Comparison of ENCODE assay signal across 28 mouse cellular contexts in the genomic region with DNA sequence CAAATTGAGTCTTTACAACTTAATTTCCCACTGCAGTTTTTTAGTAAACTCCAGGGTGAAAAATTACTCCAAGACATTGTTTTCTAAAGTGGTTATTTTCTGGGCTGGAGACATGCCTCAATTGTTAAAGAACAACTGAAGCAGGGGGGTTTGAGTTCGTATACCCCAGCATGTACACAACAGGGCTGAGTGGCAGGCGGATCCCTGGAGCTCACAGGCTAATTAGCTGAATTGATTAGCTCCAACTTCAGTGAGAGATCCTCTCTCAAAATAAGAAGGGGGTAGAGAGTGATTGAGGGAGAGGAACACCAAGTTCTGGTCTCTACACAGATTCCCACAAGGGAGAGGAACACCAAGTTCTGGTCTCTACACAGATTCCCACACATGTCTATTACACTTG.
DNase-seq lines count a peak whose midpoint lies in the region; ATAC-seq and TF ChIP-seq lines count a peak whose summit lies in the region.
"Had no signal": no experiment of that assay in that cellular context is flagged by ENCODE, and none has a peak within 500 bp of the region (broad histone marks: within the 10 kb centered on the region; RNA-seq: fewer than 3 reads in every experiment).

No protein-coding gene starts in this region.

- H3K4me2 ChIP-seq in forebrain, embryonic 13.5 days: no peak overlapping the region
- no peak overlapping the region for H3K4me2 ChIP-seq in forebrain, postnatal 0 days (ENCODE audit: low read depth)
- no peak overlapping the region for H3K4me2 ChIP-seq in hindbrain, embryonic 11.5 days (replicated peaks; ENCODE audit: low read depth, low read length)
- H3K4me2 ChIP-seq in hindbrain, embryonic 13.5 days: no peak overlapping the region
- H3K4me2 ChIP-seq in midbrain, embryonic 11.5 days: no peak overlapping the region
- H3K4me2 ChIP-seq in midbrain, postnatal 0 days (ENCODE audit: low read depth, low read length, poor library complexity, severe bottlenecking): no peak overlapping the region
- H3K4me2 ChIP-seq: embryonic facial prominence, embryonic 12.5 days; embryonic facial prominence, embryonic 15.5 days; heart, embryonic 13.5 days; hindbrain, embryonic 14.5 days had no signal

- ATAC-seq in forebrain, embryonic 13.5 days: 0 out of 2 replicates have a peak, but pooled peaks have one; percentile 48
- no peak for ATAC-seq in forebrain, postnatal 0 days
- peak; percentile 53; the same call in 1 of the 2 replicates for ATAC-seq in hindbrain, embryonic 11.5 days (ENCODE audit: low FRiP score)
- ATAC-seq in hindbrain, embryonic 13.5 days (ENCODE audit: low FRiP score): no peak
- ATAC-seq in midbrain, embryonic 11.5 days (ENCODE audit: low FRiP score): peak; percentile 22; the same call in 1 of the 2 replicates
- ATAC-seq in midbrain, postnatal 0 days (ENCODE audit: low FRiP score): no peak
- ATAC-seq: intestine, postnatal 0 days; Patski had no signal

- 0 out of 2 replicates have a peak, but pooled peaks cover 5% of the 10 kb centered on the region for H3K4me1 ChIP-seq in forebrain, embryonic 13.5 days
- H3K4me1 ChIP-seq in forebrain, postnatal 0 days (ENCODE audit: insufficient read depth): no peaks in the 10 kb centered on the region
- H3K4me1 ChIP-seq in hindbrain, embryonic 11.5 days (replicated peaks; ENCODE audit: control insufficient read depth, insufficient read depth, low read length): no peaks in the 10 kb centered on the region
- peaks cover 4% of the 10 kb centered on the region; the same call in 1 of the 2 replicates for H3K4me1 ChIP-seq in hindbrain, embryonic 13.5 days (replicated peaks)
- peaks cover 3% of the 10 kb centered on the region for H3K4me1 ChIP-seq in midbrain, embryonic 11.5 days (ENCODE audit: control insufficient read depth, insufficient read depth, low read length)
- H3K4me1 ChIP-seq in midbrain, postnatal 0 days (ENCODE audit: insufficient read depth, low read length): no peaks in the 10 kb centered on the region
- H3K4me1 ChIP-seq: embryonic facial prominence, embryonic 12.5 days; embryonic facial prominence, embryonic 15.5 days had no signal

- no peak for DNase-seq in forebrain, postnatal 0 days
- no peak for DNase-seq in hindbrain, embryonic 11.5 days (ENCODE audit: low spot score)
- no peak for DNase-seq in midbrain, embryonic 11.5 days (ENCODE audit: low spot score, missing footprints)
- no peak for DNase-seq in midbrain, postnatal 0 days (ENCODE audit: low spot score)
- no peak for DNase-seq in left cerebral cortex, postnatal 4 days
- DNase-seq: adrenal gland, postnatal 10 days; adrenal gland, postnatal 36 days; B cell, adult 2 months; cerebellum, adult 11 months; cerebellum, adult 2 months; cerebellum, adult 9-11 months; cerebellum, postnatal 25 days; gastrocnemius, postnatal 10 days; gastrocnemius, postnatal 36 days; heart, adult 2 months; heart, postnatal 14 days; heart, postnatal 4 days had no signal

- H3K9ac ChIP-seq in forebrain, embryonic 13.5 days: no peak overlapping the region
- H3K9ac ChIP-seq in forebrain, postnatal 0 days: no peak overlapping the region
- H3K9ac ChIP-seq in hindbrain, embryonic 11.5 days (ENCODE audit: low read depth, low read length): no peak overlapping the region
- no peak overlapping the region for H3K9ac ChIP-seq in hindbrain, embryonic 13.5 days
- no peak overlapping the region for H3K9ac ChIP-seq in midbrain, embryonic 11.5 days (ENCODE audit: low read length)
- no peak overlapping the region for H3K9ac ChIP-seq in midbrain, postnatal 0 days (replicated peaks; ENCODE audit: low read length, poor library complexity, severe bottlenecking)
- H3K9ac ChIP-seq: embryonic facial prominence, embryonic 12.5 days; embryonic facial prominence, embryonic 15.5 days; heart, embryonic 13.5 days; hindbrain, embryonic 14.5 days had no signal

- 11% methylated on average over 2 of the region's 2 CpGs for WGBS in forebrain, embryonic 13.5 days
- WGBS in forebrain, postnatal 0 days: 28% methylated on average over 2 of the region's 2 CpGs
- 37% methylated on average over 2 of the region's 2 CpGs for WGBS in hindbrain, embryonic 11.5 days
- WGBS in hindbrain, embryonic 13.5 days: 25% methylated on average over 2 of the region's 2 CpGs
- whole genome bisulfite sequencing in midbrain, embryonic 11.5 days: 34% methylated on average over 2 of the region's 2 CpGs
- WGBS in midbrain, postnatal 0 days: 44% methylated on average over 2 of the region's 2 CpGs

- H3K27ac ChIP-seq in forebrain, embryonic 13.5 days: no peak overlapping the region
- H3K27ac ChIP-seq in forebrain, postnatal 0 days (ENCODE audit: low read depth, low read length): no peak overlapping the region
- H3K27ac ChIP-seq in hindbrain, embryonic 11.5 days (ENCODE audit: low read depth, low read length): no peak overlapping the region
- H3K27ac ChIP-seq in hindbrain, embryonic 13.5 days: no peak overlapping the region
- H3K27ac ChIP-seq in midbrain, embryonic 11.5 days (ENCODE audit: low read depth, low read length): no peak overlapping the region
- no peak overlapping the region for H3K27ac ChIP-seq in midbrain, postnatal 0 days (ENCODE audit: low read depth, low read length)
- H3K27ac ChIP-seq: embryonic facial prominence, embryonic 12.5 days; embryonic facial prominence, embryonic 15.5 days; heart, adult 2 months; heart, embryonic 10.5 days; heart, embryonic 13.5 days; hindbrain, embryonic 14.5 days had no signal

- no peaks in the 10 kb centered on the region for H3K27me3 ChIP-seq in forebrain, embryonic 13.5 days
- H3K27me3 ChIP-seq in forebrain, postnatal 0 days (ENCODE audit: insufficient read depth, low read length): no peaks in the 10 kb centered on the region
- H3K27me3 ChIP-seq in hindbrain, embryonic 11.5 days (ENCODE audit: control insufficient read depth, insufficient read depth, low read length): no peaks in the 10 kb centered on the region
- no peaks in the 10 kb centered on the region for H3K27me3 ChIP-seq in hindbrain, embryonic 13.5 days
- no peaks in the 10 kb centered on the region for H3K27me3 ChIP-seq in midbrain, embryonic 11.5 days (ENCODE audit: control insufficient read depth, insufficient read depth, low read length)
- no peaks in the 10 kb centered on the region for H3K27me3 ChIP-seq in midbrain, postnatal 0 days (ENCODE audit: insufficient read depth, low read length)
- H3K27me3 ChIP-seq: CH12.LX; embryonic facial prominence, embryonic 12.5 days; embryonic facial prominence, embryonic 15.5 days; heart, embryonic 13.5 days had no signal

- intact Hi-C loops in left cerebral cortex, postnatal 4 days (cut with DNase I): no loop called here

- TF ChIP-seq CTCF in forebrain, postnatal 0 days (IDR thresholded peaks at IDR 0.05; ENCODE audit: low read depth): no peak
- no peak for TF ChIP-seq CTCF in midbrain, postnatal 0 days (IDR thresholded peaks at IDR 0.05)

- no peaks in the 10 kb centered on the region for H3K36me3 ChIP-seq in forebrain, embryonic 13.5 days (ENCODE audit: poor library complexity, severe bottlenecking)
- no peaks in the 10 kb centered on the region for H3K36me3 ChIP-seq in forebrain, postnatal 0 days (ENCODE audit: insufficient read depth)
- H3K36me3 ChIP-seq in hindbrain, embryonic 11.5 days (ENCODE audit: control insufficient read depth, insufficient read depth, low read length): no peaks in the 10 kb centered on the region
- H3K36me3 ChIP-seq in hindbrain, embryonic 13.5 days: no peaks in the 10 kb centered on the region
- no peaks in the 10 kb centered on the region for H3K36me3 ChIP-seq in midbrain, embryonic 11.5 days (ENCODE audit: control insufficient read depth, insufficient read depth, low read length)
- H3K36me3 ChIP-seq in midbrain, postnatal 0 days (ENCODE audit: insufficient read depth, low read length): no peaks in the 10 kb centered on the region
- H3K36me3 ChIP-seq: embryonic facial prominence, embryonic 12.5 days; embryonic facial prominence, embryonic 15.5 days; G1E; heart, embryonic 10.5 days; heart, embryonic 13.5 days had no signal

- no peak overlapping the region for H3K4me3 ChIP-seq in forebrain, embryonic 13.5 days
- H3K4me3 ChIP-seq in forebrain, postnatal 0 days (ENCODE audit: low read depth, low read length): no peak overlapping the region
- H3K4me3 ChIP-seq in hindbrain, embryonic 11.5 days (ENCODE audit: low read depth, low read length): no peak overlapping the region
- H3K4me3 ChIP-seq in hindbrain, embryonic 13.5 days: no peak overlapping the region
- H3K4me3 ChIP-seq in midbrain, embryonic 11.5 days (ENCODE audit: low read depth, low read length): no peak overlapping the region
- H3K4me3 ChIP-seq in midbrain, postnatal 0 days (ENCODE audit: low read depth, low read length): no peak overlapping the region
- H3K4me3 ChIP-seq: embryonic facial prominence, embryonic 12.5 days; embryonic facial prominence, embryonic 15.5 days; heart, adult 2 months; heart, embryonic 10.5 days; heart, embryonic 13.5 days had no signal

- H3K9me3 ChIP-seq in forebrain, embryonic 13.5 days (replicated peaks): no peaks in the 10 kb centered on the region
- no peaks in the 10 kb centered on the region for H3K9me3 ChIP-seq in forebrain, postnatal 0 days (ENCODE audit: low read length)
- H3K9me3 ChIP-seq in hindbrain, embryonic 11.5 days (ENCODE audit: control insufficient read depth, low read length): no peaks in the 10 kb centered on the region
- no peaks in the 10 kb centered on the region for H3K9me3 ChIP-seq in hindbrain, embryonic 13.5 days
- H3K9me3 ChIP-seq in midbrain, embryonic 11.5 days (ENCODE audit: control insufficient read depth, low read length): no peaks in the 10 kb centered on the region
- no peaks in the 10 kb centered on the region for H3K9me3 ChIP-seq in midbrain, postnatal 0 days (ENCODE audit: low read length)
- H3K9me3 ChIP-seq: embryonic facial prominence, embryonic 12.5 days; embryonic facial prominence, embryonic 15.5 days; heart, embryonic 10.5 days had no signal

Comparison
In these comparisons a context has a peak if more than half of its experiments do, and no peak if none do; other contexts are left out.
1. ATAC-seq: peak in forebrain, embryonic 13.5 days (single experiment), hindbrain, embryonic 11.5 days (single experiment) and midbrain, embryonic 11.5 days (single experiment); none in forebrain, postnatal 0 days (single experiment), hindbrain, embryonic 13.5 days (single experiment) and midbrain, postnatal 0 days (single experiment).